Mouse (Mus musculus) liver, embryonic 14.5 days (tissue): Measurements from ENCODE around the gene 4930539E08Rik. TPM values are rescaled to one million over a fixed set of nuclear protein-coding genes. Genes with fewer than 3 reads are reported as not detected.

ENCODE experiments used
- ATAC-seq: fragments of 200-750 bp; cut with Nextera tagmentation; 2 replicates; pipeline ENCODE4 v1.8.0; 2017; ENCODE audit warnings: moderate number of reproducible peaks, mild to moderate bottlenecking, moderate library complexity; ENCODE audit not compliant: insufficient read depth
- DNase-seq, 3 experiments: peaks; one replicate each; pipeline ENCODE4 v3.0.0-alpha.2; 2012 to 2013; ENCODE audit warnings: low read depth in 3 of 3, low spot score in 3 of 3
- H3K27ac ChIP-seq: fragments of 300-500 bp; sonication (generic); 2 replicates; pipeline ENCODE4 v1.5.1; 2014; ENCODE audit warnings: moderate library complexity, mild to moderate bottlenecking, control low read depth, inconsistent platforms
- H3K27me3 ChIP-seq: fragments of 300-500 bp; sonication (generic); 2 replicates; pipeline ENCODE4 v1.6.1; 2014; ENCODE audit warnings: mild to moderate bottlenecking, low read length, moderate library complexity; ENCODE audit not compliant: control insufficient read depth, insufficient read depth
- H3K36me3 ChIP-seq: fragments of 300-500 bp; sonication (generic); replicated peaks from 2 replicates; pipeline ENCODE4 v1.6.1; 2014; ENCODE audit warnings: low read depth; ENCODE audit not compliant: control insufficient read depth, insufficient read depth
- H3K4me1 ChIP-seq, 2 experiments: fragments of 200-500 bp in 1 of 2; fragments of 300-500 bp in 1 of 2; sonication (generic) in 1 of 2; replicated peaks; 2 replicates each; pipeline ENCODE4 v1.6.1; 2012 to 2014; ENCODE audit warnings: antibody characterized with exemption in 1 of 2, inconsistent platforms in 1 of 2, low read length in 1 of 2; ENCODE audit not compliant: control insufficient read depth in 2 of 2, insufficient read depth in 2 of 2
- H3K4me2 ChIP-seq: fragments of 300-500 bp; sonication (generic); 2 replicates; pipeline ENCODE4 v1.6.1; 2014; ENCODE audit warnings: low read depth, mild to moderate bottlenecking, control low read depth, moderate library complexity
- H3K4me3 ChIP-seq, 2 experiments: fragments of 200-500 bp in 1 of 2; fragments of 300-500 bp in 1 of 2; sonication (generic) in 1 of 2; 2 replicates each; pipeline ENCODE4 v1.5.1; 2012 to 2014; ENCODE audit warnings: low read depth in 2 of 2, low read length in 2 of 2, mild to moderate bottlenecking in 2 of 2, control low read depth in 1 of 2, inconsistent platforms in 1 of 2, moderate library complexity in 1 of 2; ENCODE audit not compliant: insufficient read depth in 1 of 2
- H3K9ac ChIP-seq: fragments of 300-500 bp; sonication (generic); replicated peaks from 2 replicates; pipeline ENCODE4 v1.6.1; 2014; ENCODE audit warnings: mild to moderate bottlenecking, control low read depth, moderate library complexity
- H3K9me3 ChIP-seq: fragments of 300-500 bp; sonication (generic); 2 replicates; pipeline ENCODE4 v1.6.1; 2016; ENCODE audit warnings: low read length, mixed read lengths; ENCODE audit not compliant: control insufficient read depth
- CTCF ChIP-seq: IDR thresholded peaks from 2 replicates; pipeline ENCODE4 v1.5.1; 2016; ENCODE audit warnings: antibody characterized with exemption, low read depth, control low read depth
- EP300 ChIP-seq: IDR thresholded peaks from 2 replicates; pipeline ENCODE4 v1.6.1; 2016; ENCODE audit warnings: antibody characterized with exemption, low read depth
- WGBS: fragments of 180-500 bp; shearing (Covaris S2); extraction: QIAGEN DNeasy Blood & Tissue Kit; methylation state at CpG from one replicate; pipeline ENCODE4 v1.1.7; 2014; ENCODE audit not compliant: insufficient replicate concordance; 5-methylcytosine and 5-hydroxymethylcytosine counted together
- polyA plus RNA-seq, 2 experiments: library from polyadenylated mRNA; depleted of rRNA in 1 of 2; stranded (reverse) in 1 of 2; unstranded in 1 of 2; fragments of >200 nt; fragmentation: Nextera tagmentation in 1 of 2; extraction: Ambion mirVana in 1 of 2; gene quantifications; 2 replicates each; pipeline versions ENCODE4 v1.2.1 to v1.2.3; 2012 to 2014

4930539E08Rik gene
- polyA plus RNA-seq, 2 experiments, result 0.03 to 0.06 TPM

- no peaks in the 10 kb centered on the region for H3K27me3 ChIP-seq
Measured at GRCm38 (mm10) chr17:28944481-28944880, 29.4 kb upstream of the 4930539E08Rik start.

DNA sequence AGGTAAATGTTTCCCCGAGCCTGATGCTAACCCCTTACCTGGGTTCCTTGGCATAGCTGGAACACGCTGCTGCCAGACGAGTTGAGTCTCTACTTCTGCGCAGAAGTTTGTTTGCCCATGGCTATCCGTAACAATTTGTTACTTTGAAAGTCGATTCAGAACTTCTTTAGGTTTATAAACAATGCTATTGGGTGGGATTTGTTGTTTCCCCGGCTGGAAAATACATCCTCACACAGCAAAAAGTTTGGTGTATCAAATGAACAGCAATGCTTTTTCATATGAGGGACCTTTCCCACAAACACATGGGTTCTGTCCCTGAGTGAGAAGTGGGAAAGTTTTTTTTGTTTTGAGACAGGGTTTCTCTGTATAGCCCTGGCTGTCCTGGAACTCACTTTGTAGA is 28.6 kb upstream of the 4930539E08Rik start, which contains the start of gene Pxt1:
Gene Pxt1 (minus strand): TSS at position 101 of the 400 bp plus-strand sequence.
- 79% methylated on average over 7 of the region's 7 CpGs for WGBS
- Histone ChIP-seq H3K4me2 (no peak within 1 kb of the TSS), H3K9ac (no peak within 1 kb of the TSS), H3K4me1 (peaks cover 2 to 3% of the 10 kb centered on the region in 2 experiments; a peak in 1 of 4 replicates), H3K27me3 (no peaks in the 10 kb centered on the region), H3K9me3 (peaks cover 4% of the 10 kb centered on the region), H3K27ac (no peak within 1 kb of the TSS), H3K4me3 (no peak within 1 kb of the TSS), H3K36me3 (no peaks in the 10 kb centered on the region)
- TF ChIP-seq EP300 (no peak), CTCF (no peak)
- ATAC-seq (no peak), DNase-seq (no peak)

More at GRCm38 (mm10) chr17:28944481-28944880, 29.4 kb upstream of the 4930539E08Rik start:
- no peak for TF ChIP-seq CTCF
- TF ChIP-seq EP300, result no peak
- 74% methylated on average over 7 of the region's 7 CpGs for WGBS
- H3K9ac ChIP-seq, result no peak overlapping the region
- ATAC-seq, result no peak
- no peaks in the 10 kb centered on the region for H3K36me3 ChIP-seq
- H3K27ac ChIP-seq, result no peak overlapping the region
- no peak overlapping the region for H3K4me3 ChIP-seq
- DNase-seq, result no peak
- no peak overlapping the region for H3K4me2 ChIP-seq
- H3K9me3 ChIP-seq, result peaks cover 4% of the 10 kb centered on the region
- peaks cover 2 to 3% of the 10 kb centered on the region in 2 experiments; a peak in 1 of 4 replicates for H3K4me1 ChIP-seq

DNA sequence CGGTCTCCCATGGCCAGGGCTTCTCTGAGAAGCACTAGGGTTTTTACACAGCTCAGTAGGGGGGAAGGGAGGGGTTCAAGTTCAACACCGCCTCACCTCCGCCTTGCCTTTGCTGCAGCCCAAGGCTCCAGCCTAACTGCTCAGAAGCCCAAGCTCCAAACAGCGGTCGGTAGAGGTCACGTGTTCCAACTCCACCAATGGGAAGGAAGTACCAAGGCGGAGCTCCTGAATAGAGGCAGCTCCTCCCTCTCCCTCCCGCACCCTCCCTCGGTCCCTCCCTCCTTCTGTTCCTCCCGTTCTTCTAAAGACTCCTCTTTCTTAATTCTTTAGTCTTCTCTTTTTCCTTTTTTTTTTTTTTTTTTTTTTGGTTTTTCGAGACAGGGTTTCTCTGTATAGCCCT is 27.0 kb upstream of the 4930539E08Rik start:
- Histone ChIP-seq H3K4me2 (peak overlapping the region; percentile 30), H3K4me3 (no peak overlapping the region)

GRCm38 (mm10) chr17:28940776-28941555 is 25.8 kb upstream of the 4930539E08Rik start:
- no peak for TF ChIP-seq CTCF
- no peak for TF ChIP-seq EP300
- Histone ChIP-seq H3K4me1 (peaks cover 2 to 6% of the 10 kb centered on the region in 2 experiments; a peak in 2 of 4 replicates), H3K4me3 (no peak overlapping the region), H3K9me3 (no peaks in the 10 kb centered on the region), H3K36me3 (no peaks in the 10 kb centered on the region), H3K27me3 (no peaks in the 10 kb centered on the region), H3K9ac (no peak overlapping the region), H3K27ac (no peak overlapping the region), H3K4me2 (no peak overlapping the region)
- DNase-seq (no peak), ATAC-seq (no peak)
- 78% methylated on average over 25 of the region's 25 CpGs for WGBS

More for the DNA sequence above, 27.0 kb upstream of the 4930539E08Rik start:
- peak; percentile 66 to 82 (median 80) for DNase-seq
- H3K36me3 ChIP-seq, result no peaks in the 10 kb centered on the region
- H3K27ac ChIP-seq, result no peak overlapping the region
- no peak overlapping the region for H3K9ac ChIP-seq
- TF ChIP-seq EP300 (no peak), CTCF (no peak)
- ATAC-seq, result peak; percentile 79
- H3K4me1 ChIP-seq, result peaks cover 2 to 3% of the 10 kb centered on the region in 2 experiments; a peak in 1 of 4 replicates
- 56% methylated on average over 10 of the region's 11 CpGs for WGBS
- no peaks in the 10 kb centered on the region; the same call in 1 of the 2 replicates for H3K9me3 ChIP-seq
- no peaks in the 10 kb centered on the region for H3K27me3 ChIP-seq

- TF ChIP-seq CTCF, result peak; percentile 90
- no peak for TF ChIP-seq EP300
- Histone ChIP-seq H3K9me3 (no peaks in the 10 kb centered on the region), H3K9ac (no peak overlapping the region), H3K27ac (no peak overlapping the region), H3K4me3 (no peak overlapping the region), H3K4me1 (peaks cover 3 to 8% of the 10 kb centered on the region in 2 experiments), H3K36me3 (no peaks in the 10 kb centered on the region), H3K4me2 (no peak overlapping the region), H3K27me3 (no peaks in the 10 kb centered on the region)
- ATAC-seq (peak; percentile 44; the same call in 1 of the 2 replicates), DNase-seq (no peak)
- WGBS, result 64% methylated on average over 10 of the region's 10 CpGs
Measured at GRCm38 (mm10) chr17:28936622-28937345, 21.7 kb upstream of the 4930539E08Rik start.
